Mouse (Mus musculus) megakaryocyte-erythroid progenitor cell, adult 5-6 weeks (primary cell): ENCODE results near the gene Cct8l1. TPM values are rescaled to one million over a fixed set of nuclear protein-coding genes. Genes with fewer than 3 reads are reported as not detected.

ENCODE experiments used
- total RNA-seq, 2 experiments: library from RNA; stranded (forward) in 1 of 2; stranded (reverse) in 1 of 2; fragments of 200-1000, 215-1000 nt in 1 of 2; fragments of >200 nt in 1 of 2; fragmentation: Nextera tagmentation in 1 of 2; gene quantifications; 2 replicates each; pipeline ENCODE4 v1.2.3; 2014 to 2017

Gene Cct8l1
- total RNA-seq, 2 experiments from 2014 or later = not detected

Other genes with a start within 250 kb of the Cct8l1 start
- 64.3 and 70.7 TPM in 2 replicates for gene Kmt2c, start 17.3 kb upstream of the Cct8l1 start, total RNA-seq (2014; fragmentation: Nextera tagmentation)
- 25.8 and 41.6 TPM in 2 replicates for gene Kmt2c, start 17.3 kb upstream of the Cct8l1 start, total RNA-seq (2017)
- 18.5 and 31.4 TPM in 2 replicates for gene Xrcc2, start 189.8 kb downstream of the Cct8l1 start, total RNA-seq (2014; fragmentation: Nextera tagmentation)
- gene Xrcc2, start 189.8 kb downstream of the Cct8l1 start, total RNA-seq (2017) = 12.3 and 14.3 TPM in 2 replicates
- gene Actr3b, start 243.9 kb downstream of the Cct8l1 start, total RNA-seq (2014; fragmentation: Nextera tagmentation) = 0.44 and 1.7 TPM in 2 replicates
- gene Actr3b, start 243.9 kb downstream of the Cct8l1 start, total RNA-seq (2017) = 0.19 and 0.27 TPM in 2 replicates